Mouse (Mus musculus): Measurements from ENCODE around the gene Cog6.

DNA sequence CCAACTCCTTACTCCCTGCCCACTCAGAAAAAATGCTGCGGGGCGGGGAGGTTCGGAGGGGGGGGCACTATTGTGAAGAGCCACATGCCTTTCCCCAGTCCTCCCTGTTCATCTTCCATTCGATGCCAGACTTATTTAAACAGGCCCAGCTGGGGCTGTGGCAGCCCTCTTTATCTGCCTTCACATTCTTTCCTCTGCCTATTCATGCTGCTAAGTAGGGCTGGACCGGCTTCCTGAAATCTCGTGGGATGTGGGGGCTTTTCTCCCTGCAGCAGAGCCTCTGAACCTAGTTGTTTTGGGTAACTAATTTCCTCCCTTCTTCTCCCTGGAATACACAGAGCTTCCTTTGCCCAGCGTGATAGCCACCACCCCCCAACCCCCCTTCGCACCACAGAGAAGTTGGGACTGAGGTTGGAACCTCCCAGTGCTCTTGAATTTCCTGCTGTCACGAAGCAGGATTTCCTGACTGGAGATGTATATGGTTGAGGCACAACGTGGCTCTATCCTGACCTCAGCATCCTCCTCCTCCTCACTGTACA, 61.5 kb downstream of the Cog6 start:
- TF ChIP-seq CTCF (IDR thresholded peaks at IDR 0.05; ENCODE audit: borderline replicate concordance, extremely low read depth, insufficient read depth, insufficient read length) (no peak), POLR2A (IDR thresholded peaks at IDR 0.05; ENCODE audit: borderline replicate concordance, extremely low read depth, insufficient read depth, insufficient read length, poor library complexity, severe bottlenecking) (no peak)
